Mouse (Mus musculus): ENCODE results near the gene Ccdc106.
"Not testable (repeated sequence)": the region's sequence is repeated elsewhere in the genome, so short reads cannot be mapped to it uniquely, and the experiment has no call there.

Gene Ccdc106

GRCm38 (mm10) chr7:5051193-5052192, 31.1 kb downstream of the Ccdc106 start, which contains the start of gene Zfp580:
Gene Zfp580, plus strand, starts transcription at chr7:5051538.
- peak; percentile 68 for DNase-seq (ENCODE audit: low spot score)

GRCm38 (mm10) chr7:5052438-5052837, 32.1 kb downstream of the Ccdc106 start:
- DNase-seq (ENCODE audit: low spot score), result no peak

GRCm38 (mm10) chr7:5052931-5053343, 32.6 kb downstream of the Ccdc106 start:
- no peak for DNase-seq (ENCODE audit: low spot score)

- no peak for DNase-seq (ENCODE audit: low spot score)
Observed at GRCm38 (mm10) chr7:5053456-5054179, 33.3 kb downstream of the Ccdc106 start.

GRCm38 (mm10) chr7:5056651-5057263, 36.4 kb downstream of the Ccdc106 start:
- no peak for DNase-seq (ENCODE audit: low spot score)

- DNase-seq (ENCODE audit: low spot score), result no peak
Observed at GRCm38 (mm10) chr7:5057381-5057780, 37.0 kb downstream of the Ccdc106 start.

GRCm38 (mm10) chr7:5057804-5058203, 37.5 kb downstream of the Ccdc106 start:
- DNase-seq (ENCODE audit: low spot score), result no peak

GRCm38 (mm10) chr7:5058631-5059030, 38.3 kb downstream of the Ccdc106 start:
- no peak for DNase-seq (ENCODE audit: low spot score)

GRCm38 (mm10) chr7:5059421-5059820, 39.1 kb downstream of the Ccdc106 start:
- no peak for DNase-seq (ENCODE audit: low spot score)

GRCm38 (mm10) chr7:5060239-5060731, 39.9 kb downstream of the Ccdc106 start:
- peak; percentile 73 for DNase-seq (ENCODE audit: low spot score)

- peak; percentile 97 for DNase-seq (ENCODE audit: low spot score)
Observed at GRCm38 (mm10) chr7:5060944-5061773, 40.8 kb downstream of the Ccdc106 start.

GRCm38 (mm10) chr7:5061774-5062359, 41.5 kb downstream of the Ccdc106 start, which contains the start of gene U2af2:
Gene U2af2, plus strand, starts transcription at chr7:5062143.
- peak; percentile 97 for DNase-seq (ENCODE audit: low spot score)

- peak; percentile 91 for DNase-seq (ENCODE audit: low spot score)
Observed at GRCm38 (mm10) chr7:5062360-5063001, 42.1 kb downstream of the Ccdc106 start.

- DNase-seq (ENCODE audit: low spot score), result no peak
Observed at GRCm38 (mm10) chr7:5064886-5065285, 44.5 kb downstream of the Ccdc106 start.

- DNase-seq (ENCODE audit: low spot score), result no peak
Observed at GRCm38 (mm10) chr7:5073586-5073985, 53.2 kb downstream of the Ccdc106 start.

- DNase-seq (ENCODE audit: low spot score), result no peak
Observed at GRCm38 (mm10) chr7:5074984-5075383, 54.6 kb downstream of the Ccdc106 start.

GRCm38 (mm10) chr7:5076931-5077330, 56.6 kb downstream of the Ccdc106 start:
- no peak for DNase-seq (ENCODE audit: low spot score)

GRCm38 (mm10) chr7:5079365-5080009, 59.1 kb downstream of the Ccdc106 start:
- DNase-seq (ENCODE audit: low spot score), result not testable (repeated sequence)

GRCm38 (mm10) chr7:5080010-5080751, 59.8 kb downstream of the Ccdc106 start, which contains the start of gene Epn1:
Gene Epn1, plus strand, starts transcription at chr7:5080235.
- peak; percentile 95 for DNase-seq (ENCODE audit: low spot score)
